ENCODE assay signal across 8 mouse cellular contexts in genomic region chr5:142963003-142963704, GRCm38 (mm10). TPM values are rescaled to one million over a fixed set of nuclear protein-coding genes. Genes with fewer than 3 reads are reported as not detected.
DNase-seq lines count a peak whose midpoint lies in the region; ATAC-seq lines count a peak whose summit lies in the region.

No protein-coding gene starts in this region.

- H3K4me3 ChIP-seq in forebrain, embryonic 15.5 days, result peak overlapping the region; percentile 95
- peak overlapping the region; percentile 97 for H3K4me3 ChIP-seq in hindbrain, embryonic 12.5 days
- H3K4me3 ChIP-seq in midbrain, embryonic 16.5 days (ENCODE audit: low read depth, low read length), result peak overlapping the region; percentile 79

- no peaks in the 10 kb centered on the region for H3K27me3 ChIP-seq in forebrain, embryonic 15.5 days
- peaks cover 6% of the 10 kb centered on the region for H3K27me3 ChIP-seq in hindbrain, embryonic 12.5 days
- H3K27me3 ChIP-seq in midbrain, embryonic 16.5 days (ENCODE audit: control insufficient read depth, insufficient read depth, low read depth, low read length), result no peaks in the 10 kb centered on the region

- H3K9me3 ChIP-seq in forebrain, embryonic 15.5 days, result no peaks in the 10 kb centered on the region
- H3K9me3 ChIP-seq in hindbrain, embryonic 12.5 days (replicated peaks), result no peaks in the 10 kb centered on the region
- no peaks in the 10 kb centered on the region for H3K9me3 ChIP-seq in midbrain, embryonic 16.5 days (replicated peaks; ENCODE audit: control insufficient read depth, low read length, poor library complexity, severe bottlenecking)

- 3% methylated on average over 13 of the region's 13 CpGs for WGBS in forebrain, embryonic 15.5 days
- WGBS in hindbrain, embryonic 12.5 days, result 6% methylated on average over 13 of the region's 13 CpGs
- WGBS in midbrain, embryonic 16.5 days, result 5% methylated on average over 13 of the region's 13 CpGs

- H3K4me2 ChIP-seq in forebrain, embryonic 15.5 days (replicated peaks), result peak overlapping the region; percentile 73
- H3K4me2 ChIP-seq in hindbrain, embryonic 12.5 days (replicated peaks), result peak overlapping the region; percentile 94
- peak overlapping the region; percentile 88 for H3K4me2 ChIP-seq in midbrain, embryonic 16.5 days (ENCODE audit: low read length)

- DNase-seq in ovary, postnatal 36 days (ENCODE audit: low spot score), result peak; percentile 59
- no peak for DNase-seq in ovary, adult 18-20 months (ENCODE audit: low spot score)
- peak; percentile 79 to 80 for DNase-seq in left cerebral cortex, postnatal 36 days (ENCODE audit: low spot score in 2 of 2)
- peak; percentile 56 to 66 for DNase-seq in urinary bladder, postnatal 36 days (ENCODE audit: low spot score in 2 of 2)
- no peak for DNase-seq in T-cell, adult 2 months (ENCODE audit: low spot score)

- H3K9ac ChIP-seq in forebrain, embryonic 15.5 days (replicated peaks), result peak overlapping the region; percentile 97
- H3K9ac ChIP-seq in hindbrain, embryonic 12.5 days, result peak overlapping the region; percentile 99
- peak overlapping the region; percentile 100 for H3K9ac ChIP-seq in midbrain, embryonic 16.5 days (ENCODE audit: low read depth, low read length)

- intact Hi-C loops in left cerebral cortex, postnatal 36 days (cut with DNase I), result loop anchor here (2.0 to 10.0 kb wide), 2 partner anchors 58 to 302 kb away; no protein-coding TSS in a partner anchor

- H3K36me3 ChIP-seq in forebrain, embryonic 15.5 days, result peaks cover 7% of the 10 kb centered on the region
- H3K36me3 ChIP-seq in hindbrain, embryonic 12.5 days, result peaks cover 23% of the 10 kb centered on the region
- 0 out of 2 replicates have a peak, but pooled peaks cover 1% of the 10 kb centered on the region for H3K36me3 ChIP-seq in midbrain, embryonic 16.5 days (ENCODE audit: control insufficient read depth, insufficient read depth, low read length)

- H3K27ac ChIP-seq in forebrain, embryonic 15.5 days (replicated peaks), result peak overlapping the region; percentile 95
- peak overlapping the region; percentile 97 for H3K27ac ChIP-seq in hindbrain, embryonic 12.5 days
- H3K27ac ChIP-seq in midbrain, embryonic 16.5 days (ENCODE audit: low read length), result peak overlapping the region; percentile 97

- ATAC-seq in forebrain, embryonic 15.5 days (replicated peaks), result no peak
- no peak; the same call in 1 of the 2 replicates for ATAC-seq in hindbrain, embryonic 12.5 days (ENCODE audit: low FRiP score)
- ATAC-seq in midbrain, embryonic 16.5 days, result no peak

- peaks cover 58% of the 10 kb centered on the region for H3K4me1 ChIP-seq in forebrain, embryonic 15.5 days
- H3K4me1 ChIP-seq in hindbrain, embryonic 12.5 days, result peaks cover 44% of the 10 kb centered on the region
- H3K4me1 ChIP-seq in midbrain, embryonic 16.5 days (ENCODE audit: control insufficient read depth, insufficient read depth, low read length), result peaks cover 33% of the 10 kb centered on the region

RNA-seq across cellular contexts. Expression of gene Fscn1, which starts 3.0 kb away (rescaled TPM):
- 521 and 538 TPM in 2 replicates for polyA plus RNA-seq in forebrain, embryonic 15.5 days (2015; fragmentation: Nextera tagmentation; extraction: Ambion mirVana)
- polyA plus RNA-seq in hindbrain, embryonic 12.5 days (2016; fragmentation: Nextera tagmentation; extraction: Ambion mirVana), result 699 and 764 TPM in 2 replicates
- 100 to 1,000 TPM; 310 to 396 TPM for total RNA-seq in left cerebral cortex, postnatal 36 days (2021)
- polyA plus RNA-seq in midbrain, embryonic 16.5 days (2015; fragmentation: Nextera tagmentation; extraction: Ambion mirVana), result 493 and 557 TPM in 2 replicates

RNA-seq across cellular contexts. Expression of gene Actb, which starts 56.6 kb away (rescaled TPM):
- 16,767 and 16,970 TPM in 2 replicates for polyA plus RNA-seq in forebrain, embryonic 15.5 days (2015; fragmentation: Nextera tagmentation; extraction: Ambion mirVana)
- polyA plus RNA-seq in hindbrain, embryonic 12.5 days (2016; fragmentation: Nextera tagmentation; extraction: Ambion mirVana), result 14,392 and 16,600 TPM in 2 replicates
- 1,000 to 10,000 TPM; 2,229 to 2,541 TPM for total RNA-seq in left cerebral cortex, postnatal 36 days (2021)
- 13,967 and 14,266 TPM in 2 replicates for polyA plus RNA-seq in midbrain, embryonic 16.5 days (2015; fragmentation: Nextera tagmentation; extraction: Ambion mirVana)

Comparison
In these comparisons a context has a peak if more than half of its experiments do, and no peak if none do; other contexts are left out.
1. DNase-seq: peak in ovary, postnatal 36 days (single experiment), left cerebral cortex, postnatal 36 days (2 of 2) and urinary bladder, postnatal 36 days (2 of 2); none in ovary, adult 18-20 months (single experiment) and T-cell, adult 2 months (single experiment).
2. Peak in every context shown above with its lines, with median percentiles within 50 percentile points of each other: H3K27ac ChIP-seq, H3K4me2 ChIP-seq, H3K4me3 ChIP-seq and H3K9ac ChIP-seq.